Mouse (Mus musculus) hindlimb bud, embryonic 11.5 days (tissue): ENCODE measurements around the gene 1700025G04Rik.

ENCODE experiments used
- DNase-seq: peaks from one replicate; pipeline ENCODE4 v3.0.0-alpha.2; 2012; ENCODE audit warnings: low read depth, low spot score; ENCODE audit errors: extremely low spot score

Gene 1700025G04Rik

GRCm38 (mm10) chr1:151998721-151999206 is 91.2 kb downstream of the 1700025G04Rik start:
- no peak for DNase-seq

- no peak for DNase-seq
These were observed 92.3 kb downstream of the 1700025G04Rik start for GRCm38 (mm10) chr1:151997591-151997990.

GRCm38 (mm10) chr1:151995948-151996697 is 93.8 kb downstream of the 1700025G04Rik start:
- DNase-seq: no peak

GRCm38 (mm10) chr1:151994271-151994670 is 95.7 kb downstream of the 1700025G04Rik start:
- no peak for DNase-seq

GRCm38 (mm10) chr1:151991505-151991904 is 98.4 kb downstream of the 1700025G04Rik start:
- no peak for DNase-seq

GRCm38 (mm10) chr1:151990615-151991014 is 99.3 kb downstream of the 1700025G04Rik start:
- no peak for DNase-seq

- DNase-seq: no peak
These were observed 101.2 kb downstream of the 1700025G04Rik start for GRCm38 (mm10) chr1:151988713-151989112.

- DNase-seq: no peak
These were observed 101.9 kb downstream of the 1700025G04Rik start for GRCm38 (mm10) chr1:151988066-151988465.

GRCm38 (mm10) chr1:151986024-151986778 is 103.7 kb downstream of the 1700025G04Rik start:
- DNase-seq: no peak

GRCm38 (mm10) chr1:151985056-151985455 is 104.9 kb downstream of the 1700025G04Rik start:
- DNase-seq: no peak

- DNase-seq: no peak
These were observed 105.9 kb downstream of the 1700025G04Rik start for GRCm38 (mm10) chr1:151983991-151984390.

- DNase-seq: no peak
These were observed 109.4 kb downstream of the 1700025G04Rik start for GRCm38 (mm10) chr1:151980498-151980897.

- no peak for DNase-seq
These were observed 110.0 kb downstream of the 1700025G04Rik start for GRCm38 (mm10) chr1:151979803-151980456.

- no peak for DNase-seq
These were observed 111.2 kb downstream of the 1700025G04Rik start for GRCm38 (mm10) chr1:151978751-151979150.

GRCm38 (mm10) chr1:151977596-151977995 is 112.3 kb downstream of the 1700025G04Rik start:
- no peak for DNase-seq

- no peak for DNase-seq
These were observed 113.1 kb downstream of the 1700025G04Rik start for GRCm38 (mm10) chr1:151976850-151977249.

- DNase-seq: no peak
These were observed 114.2 kb downstream of the 1700025G04Rik start for GRCm38 (mm10) chr1:151975418-151976379.

- no peak for DNase-seq
These were observed 115.0 kb downstream of the 1700025G04Rik start for GRCm38 (mm10) chr1:151974887-151975286.

- no peak for DNase-seq
These were observed 115.5 kb downstream of the 1700025G04Rik start for GRCm38 (mm10) chr1:151974424-151974823.

- DNase-seq: no peak
These were observed 116.7 kb downstream of the 1700025G04Rik start for GRCm38 (mm10) chr1:151973110-151973700.
